Mouse (Mus musculus) urinary bladder, postnatal 10 days (tissue): ENCODE measurements around the gene Dab2.

Experiments
- DNase-seq: peaks from one replicate; pipeline ENCODE4 v3.0.0; 2022; ENCODE audit warnings: low spot score

Dab2 gene

GRCm38 (mm10) chr15:6299554-6299953 lies at the start of gene Dab2:
TSS of gene Dab2 (plus strand) at chr15:6299788.
- DNase-seq, result no peak

GRCm38 (mm10) chr15:6253471-6253870 lies 46.1 kb upstream of the Dab2 start:
- DNase-seq, result no peak

- DNase-seq, result no peak
Observed at GRCm38 (mm10) chr15:6254383-6254782, 45.2 kb upstream of the Dab2 start.

GRCm38 (mm10) chr15:6257049-6257448 lies 42.5 kb upstream of the Dab2 start:
- no peak for DNase-seq

GRCm38 (mm10) chr15:6259957-6260740 lies 39.4 kb upstream of the Dab2 start:
- no peak for DNase-seq

GRCm38 (mm10) chr15:6260741-6261430 lies 38.7 kb upstream of the Dab2 start:
- DNase-seq, result no peak

GRCm38 (mm10) chr15:6267147-6267758 lies 32.3 kb upstream of the Dab2 start:
- no peak for DNase-seq

GRCm38 (mm10) chr15:6278606-6279468 lies 20.8 kb upstream of the Dab2 start:
- no peak for DNase-seq

- DNase-seq, result no peak
Observed at GRCm38 (mm10) chr15:6280021-6280451, 19.6 kb upstream of the Dab2 start.

- DNase-seq, result no peak
Observed at GRCm38 (mm10) chr15:6283249-6283648, 16.3 kb upstream of the Dab2 start.

- DNase-seq, result no peak
Observed at GRCm38 (mm10) chr15:6296071-6296470, 3.5 kb upstream of the Dab2 start.

- DNase-seq, result no peak
Observed at GRCm38 (mm10) chr15:6298726-6299125, 862 bp upstream of the Dab2 start.

- no peak for DNase-seq
Observed at GRCm38 (mm10) chr15:6302219-6302618, 2.6 kb downstream of the Dab2 start.

- no peak for DNase-seq
Observed at GRCm38 (mm10) chr15:6303822-6304221, 4.2 kb downstream of the Dab2 start.

GRCm38 (mm10) chr15:6309633-6310032 lies 10.0 kb downstream of the Dab2 start:
- DNase-seq, result no peak

- no peak for DNase-seq
Observed at GRCm38 (mm10) chr15:6310417-6310816, 10.8 kb downstream of the Dab2 start.

- no peak for DNase-seq
Observed at GRCm38 (mm10) chr15:6312396-6312795, 12.8 kb downstream of the Dab2 start.

- no peak for DNase-seq
Observed at GRCm38 (mm10) chr15:6319352-6319751, 19.8 kb downstream of the Dab2 start.

GRCm38 (mm10) chr15:6320501-6320900 lies 20.9 kb downstream of the Dab2 start:
- DNase-seq, result no peak

GRCm38 (mm10) chr15:6321263-6321662 lies 21.7 kb downstream of the Dab2 start:
- DNase-seq, result no peak

- DNase-seq, result no peak
Observed at GRCm38 (mm10) chr15:6322311-6322710, 22.7 kb downstream of the Dab2 start.

GRCm38 (mm10) chr15:6323577-6323976 lies 24.0 kb downstream of the Dab2 start:
- no peak for DNase-seq
